Mouse (Mus musculus) gastrocnemius, postnatal 4 days (tissue): ENCODE measurements at regions not wholly inside any gene's neighbourhood (a gene's known extent, or its start where the extent isn't known, plus 50 kb on each side); places are given as distances from the start of the nearest gene placed in this dataset.

Source experiments
- DNase-seq, 2 experiments: peaks; one replicate each; pipeline ENCODE4 v3.0.0; 2021 to 2022; ENCODE audit warnings: low spot score in 2 of 2, mixed read lengths in 2 of 2

DNA sequence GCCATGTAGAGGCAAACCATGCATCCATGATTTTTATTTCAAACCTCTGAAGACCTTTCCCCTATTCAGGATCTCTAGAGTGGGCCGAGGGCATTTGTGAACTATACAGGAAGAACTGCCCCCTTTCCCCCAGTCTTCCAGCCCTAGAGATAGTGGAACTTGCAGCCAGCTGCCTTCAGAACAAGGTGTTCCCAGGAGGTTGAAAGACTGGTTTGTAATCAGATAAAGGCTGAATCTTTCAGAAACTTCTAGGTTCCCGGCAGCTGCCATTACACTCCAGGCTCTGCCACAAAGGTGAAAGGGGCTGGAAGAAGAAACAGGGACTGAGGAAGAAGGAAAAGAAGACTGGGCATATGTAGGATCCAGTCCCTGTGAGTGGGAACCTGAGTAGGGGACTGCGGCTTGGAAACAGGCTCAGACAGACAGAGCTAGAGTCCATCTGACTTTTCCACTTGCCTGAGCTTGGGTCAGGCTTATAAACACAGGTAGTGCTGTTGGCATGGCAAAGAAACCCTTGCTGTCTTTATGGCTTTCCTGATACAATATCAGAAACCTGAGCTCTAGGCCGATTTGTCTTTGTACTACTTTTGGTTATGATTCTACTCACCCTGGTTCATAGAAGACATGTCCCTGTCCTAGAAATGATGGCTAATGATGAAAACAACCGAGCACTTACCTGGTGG lies 1153.9 kb upstream of the A1bg start:
- no peak for DNase-seq

DNA sequence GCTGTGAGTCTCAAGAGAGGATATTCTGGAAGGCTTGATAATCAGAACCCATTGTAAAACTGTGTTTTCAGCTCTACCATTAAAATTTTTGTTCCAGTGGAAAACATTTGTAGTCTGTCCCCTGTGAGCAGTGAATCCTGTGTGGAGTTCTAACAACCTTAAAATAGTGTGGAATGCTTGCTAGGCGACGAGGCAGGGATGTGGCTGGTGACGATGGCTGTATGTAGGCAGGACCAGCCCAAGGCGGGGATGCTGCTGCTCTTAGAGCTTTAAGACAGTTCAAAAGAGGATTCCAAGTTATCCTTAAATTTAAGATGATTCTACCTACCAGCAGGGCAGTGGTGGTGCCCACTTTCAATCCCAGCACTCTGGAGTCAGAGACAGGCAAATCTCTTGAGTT lies 1151.9 kb upstream of the A1bg start:
- no peak for DNase-seq

DNA sequence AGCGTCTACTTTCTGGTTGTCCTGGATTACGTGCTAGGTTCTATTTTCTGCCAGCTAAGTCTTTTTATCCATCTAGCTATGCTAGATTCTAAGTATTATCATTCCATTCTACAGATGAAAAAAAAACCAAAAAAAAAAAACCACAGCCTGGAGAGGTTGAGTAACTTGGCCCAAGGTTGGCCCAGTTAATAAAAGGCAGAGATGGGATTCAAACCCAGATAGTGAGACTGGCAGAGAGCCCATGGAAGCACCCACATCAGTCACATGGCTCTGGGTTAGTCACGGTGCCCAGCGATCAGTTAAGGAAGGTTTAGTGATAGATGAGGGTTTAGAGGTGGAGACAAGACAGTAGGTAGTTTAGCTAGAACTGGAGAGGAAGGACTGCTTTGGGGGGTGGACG lies 1150.8 kb upstream of the A1bg start:
- no peak for DNase-seq

DNA sequence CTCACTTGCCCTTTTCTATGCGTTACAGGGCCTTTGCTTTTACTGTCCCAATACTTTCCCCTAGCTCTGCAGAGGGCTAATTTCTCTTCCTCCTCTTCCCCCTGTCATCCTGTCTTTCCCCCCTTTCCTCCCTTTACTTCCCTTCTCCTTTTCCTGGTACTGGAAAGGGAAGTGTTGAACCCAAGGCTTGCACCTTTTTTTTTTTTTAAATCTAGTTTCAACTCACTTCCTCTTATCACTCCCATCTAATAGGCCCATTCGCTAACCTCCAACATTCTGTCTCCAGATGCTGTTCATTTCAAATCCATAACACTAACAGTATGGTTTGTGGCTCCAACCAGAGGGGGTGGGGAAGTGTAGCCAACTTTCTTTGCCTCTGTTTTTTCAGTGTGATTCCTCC lies 1148.5 kb upstream of the A1bg start:
- DNase-seq, result no peak

DNA sequence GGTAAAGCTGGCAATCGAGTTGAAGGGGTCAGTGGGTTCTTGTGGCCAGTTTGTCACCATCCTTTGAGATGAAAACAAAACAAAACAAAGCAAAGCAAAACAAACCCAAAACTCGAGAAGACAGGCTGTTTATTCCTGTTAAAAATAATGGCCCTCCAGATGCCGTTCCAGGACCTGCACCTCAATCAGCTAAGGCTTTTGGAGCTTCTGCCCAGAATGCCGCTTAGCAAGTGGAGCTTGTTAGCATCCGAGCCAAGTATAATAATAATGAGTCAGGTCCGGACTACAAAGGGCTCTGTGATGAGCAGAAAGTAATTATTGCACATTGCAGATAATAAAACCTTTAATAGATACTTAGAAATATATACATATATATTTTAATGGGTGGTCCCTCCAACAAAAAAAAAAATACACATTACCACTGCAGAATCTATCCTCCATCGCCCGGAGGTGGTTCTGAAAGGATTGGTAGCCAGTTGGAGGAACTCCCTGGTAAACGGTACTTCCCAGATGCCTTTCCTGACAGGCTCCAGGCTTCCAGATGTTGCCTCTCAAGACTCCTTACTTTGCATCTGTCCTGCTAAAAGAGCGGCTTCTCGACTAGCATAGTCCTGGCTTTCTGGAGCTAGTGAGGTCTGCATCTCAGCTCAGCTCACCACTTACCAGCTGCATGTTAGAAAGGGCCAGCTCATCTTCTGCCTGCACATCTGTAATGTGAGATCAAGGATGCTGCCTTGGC lies 1145.8 kb upstream of the A1bg start:
- DNase-seq, result no peak

DNA sequence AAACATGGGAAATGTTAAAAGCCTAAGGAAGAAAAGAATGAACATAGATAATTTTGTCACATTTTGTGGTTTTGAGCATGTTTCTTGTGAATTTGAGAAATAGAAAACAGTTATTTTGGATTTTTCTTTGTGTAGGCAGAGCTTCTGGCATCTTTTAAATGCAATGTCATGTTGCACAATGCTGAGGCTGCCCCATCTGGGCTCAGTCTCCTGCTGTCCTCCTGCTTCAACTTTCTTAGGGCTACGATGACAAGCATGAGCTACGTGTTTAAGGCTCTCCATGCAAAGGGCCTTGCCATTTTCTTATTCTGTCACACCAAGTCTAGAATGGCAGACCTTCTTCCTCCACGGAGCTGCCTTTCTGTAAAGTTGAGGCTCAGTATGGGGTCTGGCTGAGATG lies 1141.6 kb upstream of the A1bg start:
- no peak for DNase-seq

DNA sequence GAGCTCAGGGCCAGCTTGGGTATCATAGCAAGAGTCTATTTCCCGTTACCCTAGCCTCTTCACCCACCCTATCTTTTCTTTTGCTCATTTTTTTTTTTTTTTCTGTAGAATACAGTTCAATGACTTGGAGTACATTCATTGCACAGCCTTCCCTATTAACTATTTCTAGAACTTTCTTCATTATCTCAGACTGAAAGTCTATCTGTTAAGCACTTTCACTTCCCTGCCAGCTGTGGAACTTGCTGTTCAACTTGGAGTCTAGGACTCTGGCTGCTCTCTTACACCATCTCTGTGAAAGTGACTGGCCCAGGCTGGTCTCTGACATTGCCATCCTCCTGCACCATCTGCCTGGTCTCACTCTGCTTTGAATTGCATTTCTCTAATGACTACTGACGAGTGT lies 1134.6 kb upstream of the A1bg start:
- no peak for DNase-seq

DNA sequence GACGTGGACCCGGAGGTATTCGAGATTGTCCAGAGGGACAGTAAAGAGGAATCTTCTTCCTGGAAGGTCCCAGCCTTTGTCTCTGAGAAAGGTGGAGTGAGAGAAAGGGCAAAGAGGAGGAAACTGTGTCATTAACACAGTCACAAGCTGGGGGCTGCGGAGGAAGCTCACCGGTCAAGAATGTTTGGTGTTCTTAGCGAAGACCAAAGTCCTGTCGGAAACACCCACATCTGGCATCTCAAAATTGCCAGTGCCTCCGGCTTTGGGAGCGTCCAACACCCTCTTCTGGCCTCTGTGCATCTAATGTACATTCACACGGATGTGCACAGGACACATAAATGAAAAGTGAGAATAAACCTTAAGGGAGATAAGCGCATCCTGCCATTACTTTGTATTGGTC lies 1134.1 kb upstream of the A1bg start:
- DNase-seq, result no peak

DNA sequence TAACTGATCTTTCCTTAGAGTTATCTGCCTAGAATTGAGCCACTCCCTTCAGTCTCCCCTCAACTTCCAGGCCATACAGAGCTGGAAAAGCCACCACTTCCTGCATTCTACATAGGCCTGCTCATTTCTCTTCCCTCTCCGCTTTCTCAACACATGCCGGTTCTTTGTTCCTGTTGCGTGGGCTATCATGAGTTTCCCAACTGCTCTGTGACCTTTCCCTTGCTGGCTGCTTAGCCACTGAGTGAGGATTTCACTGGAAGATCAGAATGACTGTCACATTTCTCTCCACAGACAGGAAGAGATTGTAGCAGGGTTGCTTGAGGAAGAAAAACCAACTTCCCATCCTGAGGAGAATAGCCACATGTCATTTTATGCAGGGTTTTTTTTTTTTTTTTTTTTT lies 1133.6 kb upstream of the A1bg start:
- DNase-seq, result no peak

DNA sequence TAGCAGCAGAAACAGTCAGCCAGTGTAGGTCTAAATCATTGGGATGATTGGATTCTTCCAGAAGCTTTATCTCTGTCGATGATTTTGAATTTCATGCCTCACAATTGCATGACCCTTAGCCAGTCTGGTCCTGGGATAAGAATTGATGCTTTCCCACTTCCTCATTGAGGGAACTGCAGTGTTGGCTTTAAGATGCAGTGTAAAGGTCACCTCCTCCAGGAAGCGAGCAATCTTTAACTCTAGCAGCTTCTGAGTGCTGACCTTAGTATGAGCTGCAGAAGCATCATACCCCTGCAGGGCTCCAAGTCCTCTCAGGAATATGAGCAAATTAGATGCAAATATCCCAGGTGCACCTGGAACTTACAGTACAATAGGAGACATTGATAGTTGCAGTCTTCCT lies 1132.2 kb upstream of the A1bg start:
- no peak for DNase-seq

DNA sequence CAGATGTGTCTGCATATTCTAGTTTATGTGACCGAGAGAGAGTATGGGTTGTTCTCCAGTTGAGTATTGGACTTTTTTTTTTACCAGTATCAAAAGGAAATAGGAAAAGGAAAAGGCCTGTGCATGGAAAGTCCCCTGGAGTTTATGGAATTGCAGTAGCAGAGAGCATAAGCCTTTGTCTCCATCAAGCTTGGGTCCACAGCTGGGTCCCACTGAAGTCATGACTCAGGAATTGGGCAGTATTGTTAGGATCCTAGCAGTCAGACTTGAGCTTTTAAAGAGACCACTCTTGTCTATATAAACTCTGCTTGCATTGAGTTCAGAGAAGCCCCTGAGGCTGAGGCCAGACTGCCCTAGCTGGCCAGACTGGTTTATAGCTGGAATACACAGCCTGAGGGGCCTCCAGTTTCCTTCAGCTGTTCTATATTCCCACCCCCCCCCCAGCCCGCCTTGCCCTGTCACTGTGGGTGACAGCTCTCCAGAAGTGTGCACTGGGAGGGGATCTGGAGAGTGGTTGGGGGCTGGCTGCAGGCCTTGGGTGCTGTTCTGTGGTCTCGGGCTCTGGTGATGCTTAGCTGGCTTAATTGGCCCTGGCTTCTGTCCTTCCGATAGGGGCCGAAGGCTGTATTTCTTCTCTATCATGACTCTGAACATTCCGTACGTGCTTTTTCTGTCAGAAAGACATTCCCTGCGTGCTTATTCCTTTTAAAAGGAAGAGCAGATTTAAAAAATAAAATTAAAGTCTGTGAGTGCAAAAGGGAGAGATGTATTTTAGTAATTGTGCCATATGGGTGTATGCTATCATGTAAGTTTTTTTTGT lies 1130.8 kb upstream of the A1bg start:
- no peak for DNase-seq

DNA sequence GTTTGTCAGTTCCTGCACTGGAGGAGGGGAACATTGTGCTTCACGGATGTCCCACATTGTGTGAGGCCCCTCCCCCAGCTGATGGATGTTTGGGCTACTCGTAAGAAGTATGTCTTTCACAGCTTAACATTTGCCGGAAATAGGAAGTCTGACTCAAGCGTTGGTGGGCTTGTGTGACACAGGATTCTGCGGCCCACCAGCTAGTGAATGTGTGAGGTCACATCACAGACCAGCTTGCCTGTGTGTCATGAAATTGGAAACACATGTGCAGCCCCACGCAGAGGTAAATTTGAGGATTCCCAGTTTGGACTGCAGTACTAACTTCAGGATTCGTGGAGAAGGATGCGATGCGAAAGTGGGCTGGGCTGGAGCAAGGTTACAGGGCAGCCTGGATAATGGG lies 1126.6 kb upstream of the A1bg start:
- DNase-seq, result no peak

DNA sequence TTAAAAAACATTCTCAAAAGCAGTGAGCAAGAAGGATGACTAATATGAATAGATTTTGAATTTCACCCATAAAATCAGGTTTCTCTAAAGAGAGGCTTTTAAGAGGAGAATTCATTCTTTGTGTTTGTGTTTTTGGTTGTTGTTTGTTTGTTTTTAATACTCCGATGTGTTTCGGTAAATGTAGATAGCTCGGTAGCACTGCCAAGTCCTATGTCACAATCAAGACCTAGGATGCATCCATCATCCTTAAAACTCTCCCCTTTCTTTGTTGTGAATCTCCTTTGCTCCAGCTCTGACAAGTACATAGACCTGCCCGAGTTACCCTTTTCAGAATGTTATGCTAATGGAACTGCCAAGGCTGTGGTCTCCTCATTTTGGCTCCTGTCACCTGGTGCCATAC lies 1126.2 kb upstream of the A1bg start:
- DNase-seq, result no peak

DNA sequence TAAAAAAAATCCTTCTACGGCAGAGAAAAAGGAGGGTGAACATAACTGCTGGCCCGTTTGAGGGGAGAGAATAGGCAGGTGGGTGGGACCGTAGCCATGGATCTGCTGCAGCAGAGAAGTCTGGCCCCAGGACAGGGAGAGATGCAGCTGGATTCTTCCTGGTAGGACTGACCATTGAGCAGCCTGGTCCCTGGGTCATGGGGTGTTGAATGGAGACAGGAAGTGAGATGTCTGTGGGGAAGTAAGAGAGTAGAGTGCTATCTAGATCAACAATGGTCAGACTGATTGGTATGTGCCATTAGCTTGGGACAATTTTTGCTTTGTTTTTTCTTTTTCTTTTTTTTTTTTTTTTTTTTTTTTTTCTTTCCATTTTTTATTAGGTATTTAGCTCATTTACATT lies 1123.5 kb upstream of the A1bg start:
- DNase-seq, result no peak

DNA sequence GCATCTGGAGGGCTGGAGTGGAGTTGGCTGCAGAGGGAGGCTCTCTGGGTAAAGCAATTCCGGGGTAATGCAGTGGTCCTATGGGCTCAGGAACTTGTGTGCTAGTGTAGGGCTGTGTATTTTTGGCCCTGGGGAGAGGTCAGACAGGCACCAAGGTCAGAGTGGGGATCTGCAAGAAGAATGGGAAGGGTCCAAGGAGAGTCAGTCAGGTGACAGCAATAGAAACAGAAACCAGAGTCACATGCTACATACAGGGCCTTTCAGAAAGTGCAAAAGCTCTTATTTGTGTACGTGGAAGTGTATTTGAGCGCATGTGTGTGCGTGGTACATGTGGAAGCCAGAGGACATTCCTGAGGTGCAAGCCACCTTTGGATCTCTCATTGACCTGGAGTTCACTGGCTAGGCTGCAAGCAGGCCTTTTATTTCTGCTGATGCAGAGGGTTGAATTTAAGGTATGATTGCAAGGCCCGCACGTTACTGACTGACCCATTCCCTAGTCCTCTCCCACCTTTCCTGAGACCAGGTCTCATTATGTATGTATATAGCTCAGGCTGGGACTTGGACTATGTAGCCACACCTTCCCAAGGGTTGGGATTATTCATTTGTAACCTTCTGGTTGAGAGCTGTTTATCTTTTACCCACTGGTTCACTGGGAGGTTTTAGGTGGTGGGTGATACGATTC lies 1122.0 kb upstream of the A1bg start:
- DNase-seq, result no peak

DNA sequence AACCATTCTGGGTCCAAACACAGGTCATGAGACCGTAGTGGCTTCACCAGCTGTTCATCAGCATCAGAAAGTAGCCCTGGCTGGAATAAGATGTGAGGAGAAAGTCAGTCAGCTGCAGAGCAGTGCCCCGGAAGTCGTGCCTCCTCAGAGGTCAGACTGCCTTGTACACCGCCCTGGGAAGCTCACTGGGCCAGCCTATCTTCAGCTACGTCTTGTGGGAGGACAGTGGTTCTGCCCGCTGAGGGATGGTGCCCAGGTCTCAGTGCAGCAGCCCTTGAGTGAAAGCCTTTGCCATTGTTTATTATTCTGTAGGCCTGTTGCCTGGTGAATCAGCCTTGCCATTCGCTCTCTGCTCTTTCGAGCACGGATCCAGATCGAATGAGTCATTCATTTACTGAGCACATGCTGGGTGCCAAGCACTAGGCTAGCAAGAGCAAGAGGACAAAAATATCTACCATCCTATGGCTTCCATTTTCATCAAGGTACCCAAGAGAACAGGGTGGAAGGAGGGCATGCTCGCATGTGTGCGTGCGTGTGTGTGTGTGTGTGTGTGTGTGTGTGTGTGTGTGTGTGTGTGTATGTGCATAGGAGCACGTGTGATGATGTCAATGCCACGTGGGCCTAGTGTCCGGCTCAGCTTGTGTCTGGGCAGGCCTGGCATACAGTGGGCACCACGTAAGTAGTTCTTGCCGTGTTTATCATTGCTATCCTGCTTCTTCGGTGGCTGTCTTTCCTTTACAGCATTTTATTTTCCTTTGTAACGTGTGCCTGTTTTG lies 1121.0 kb upstream of the A1bg start:
- DNase-seq, result no peak

DNA sequence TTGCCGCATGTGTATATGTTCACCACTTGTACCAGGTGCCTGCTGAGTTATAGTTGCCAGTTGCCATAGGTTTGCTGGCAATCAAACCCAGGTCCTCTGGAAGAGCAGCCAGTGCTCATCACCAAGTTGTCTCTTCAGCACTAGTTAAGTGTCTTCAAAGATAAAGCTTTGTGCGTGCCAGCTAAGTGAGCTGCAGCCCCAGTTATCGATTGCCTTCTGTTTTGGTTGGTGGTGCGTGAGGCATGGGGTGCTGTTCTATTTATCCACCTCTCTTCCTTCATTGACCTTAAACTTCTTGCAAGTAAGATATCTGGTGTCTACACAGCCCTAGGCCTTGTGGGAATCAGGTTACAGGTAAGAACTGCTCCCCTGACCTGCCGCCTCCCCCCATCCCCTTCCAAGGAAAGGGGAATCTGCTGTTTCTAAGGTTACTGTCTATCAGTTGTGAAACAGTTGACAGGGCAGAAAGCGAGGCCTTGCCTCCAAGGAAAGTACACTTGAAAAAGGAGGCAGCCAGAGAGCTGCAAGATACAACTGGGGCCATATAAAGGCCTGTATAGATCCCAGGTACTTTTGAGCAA lies 1120.2 kb upstream of the A1bg start:
- DNase-seq, result no peak
